Mouse (Mus musculus) heart, embryonic 11.5 days (tissue): ENCODE data around the gene A630095E13Rik. TPM values are rescaled to one million over a fixed set of nuclear protein-coding genes. Genes with fewer than 3 reads are reported as not detected.
"Not testable (repeated sequence)": the region's sequence is repeated elsewhere in the genome, so short reads cannot be mapped to it uniquely, and the experiment has no call there.

Experiments
- ATAC-seq: fragments of 200-750 bp; cut with Nextera tagmentation; replicated peaks from 2 replicates; pipeline ENCODE4 v1.8.0; 2017; ENCODE audit warnings: moderate library complexity; ENCODE audit not compliant: insufficient number of reproducible peaks, low FRiP score, low TSS enrichment
- H3K27ac ChIP-seq: fragments of 300-500 bp; sonication (generic); 2 replicates; pipeline ENCODE4 v1.5.1; 2014; ENCODE audit warnings: mild to moderate bottlenecking, low read depth, low read length
- H3K27me3 ChIP-seq: fragments of 300-500 bp; sonication (generic); 2 replicates; pipeline ENCODE4 v1.6.1; 2014; ENCODE audit warnings: mild to moderate bottlenecking, low read length, mixed read lengths; ENCODE audit not compliant: control insufficient read depth, insufficient read depth
- H3K36me3 ChIP-seq: fragments of 300-500 bp; sonication (generic); 2 replicates; pipeline ENCODE4 v1.6.1; 2014; ENCODE audit warnings: mild to moderate bottlenecking, low read length, moderate library complexity, mixed read lengths; ENCODE audit not compliant: control insufficient read depth, insufficient read depth
- H3K4me1 ChIP-seq: fragments of 300-500 bp; sonication (generic); 2 replicates; pipeline ENCODE4 v1.6.1; 2014; ENCODE audit warnings: low read length; ENCODE audit not compliant: control insufficient read depth, insufficient read depth
- H3K4me2 ChIP-seq: fragments of 300-500 bp; sonication (generic); 2 replicates; pipeline ENCODE4 v1.6.1; 2014; ENCODE audit warnings: mild to moderate bottlenecking, moderate library complexity
- H3K4me3 ChIP-seq: fragments of 300-500 bp; sonication (generic); 2 replicates; pipeline ENCODE4 v1.5.1; 2014; ENCODE audit warnings: low read depth, low read length
- H3K9ac ChIP-seq: fragments of 300-500 bp; sonication (generic); 2 replicates; pipeline ENCODE4 v1.6.1; 2014; ENCODE audit warnings: mild to moderate bottlenecking, low read depth, low read length, moderate library complexity
- H3K9me3 ChIP-seq: fragments of 300-500 bp; sonication (generic); replicated peaks from 2 replicates; pipeline ENCODE4 v1.6.1; 2016; ENCODE audit warnings: low read length; ENCODE audit not compliant: control insufficient read depth
- WGBS: fragments of 180-500 bp; shearing (Covaris S2); extraction: QIAGEN DNeasy Blood & Tissue Kit; methylation state at CpG from one replicate; pipeline ENCODE4 v1.1.7; 2014; ENCODE audit not compliant: insufficient replicate concordance; 5-methylcytosine and 5-hydroxymethylcytosine counted together
- polyA plus RNA-seq: library from polyadenylated mRNA; unstranded; fragments of >200 nt; fragmentation: Nextera tagmentation; extraction: Ambion mirVana; gene quantifications from 2 replicates; pipeline ENCODE4 v1.2.1, GENCODE M21; 2014

A630095E13Rik gene
- not detected in 2 replicates for polyA plus RNA-seq

GRCm38 (mm10) chr9:36643276-36643675 is at the start of gene A630095E13Rik:
TSS of gene A630095E13Rik (minus strand) at chr9:36643376.
- H3K4me1 ChIP-seq, H3K4me2 ChIP-seq, H3K9ac ChIP-seq, H3K36me3 ChIP-seq, H3K27ac ChIP-seq, H3K9me3 ChIP-seq, H3K27me3 ChIP-seq, ATAC-seq, H3K4me3 ChIP-seq: not testable (repeated sequence)
- WGBS = 48% methylated on average over 3 of the region's 3 CpGs

DNA sequence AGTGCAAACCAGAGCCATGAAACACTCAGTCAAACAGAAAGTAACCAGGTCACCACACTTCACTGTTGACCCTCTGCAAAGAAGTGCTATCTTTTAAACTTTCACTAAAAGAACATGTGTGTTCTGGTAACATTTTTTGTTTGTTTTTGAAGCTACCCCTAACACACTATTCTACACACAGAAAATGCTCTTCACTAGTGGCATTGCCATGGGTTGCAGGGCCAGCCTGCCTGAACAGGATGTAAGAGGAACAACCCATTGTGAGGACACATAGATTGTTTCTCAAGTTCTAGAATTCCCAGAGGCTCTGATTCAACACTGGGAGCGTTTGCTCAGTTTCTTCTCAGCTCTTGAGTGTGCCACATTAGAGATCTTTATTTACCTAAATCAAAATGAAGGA is 49.7 kb upstream of the A630095E13Rik start, which contains the start of gene Acrv1:
Gene Acrv1, plus strand, starts transcription at position 301 of the 400 bp plus-strand sequence.
- Histone ChIP-seq H3K9ac (no peak within 1 kb of the TSS), H3K27me3 (no peaks in the 10 kb centered on the region), H3K4me2 (no peak within 1 kb of the TSS), H3K36me3 (no peaks in the 10 kb centered on the region), H3K27ac (no peak within 1 kb of the TSS), H3K9me3 (no peaks in the 10 kb centered on the region), H3K4me1 (no peaks in the 10 kb centered on the region), H3K4me3 (no peak within 1 kb of the TSS)
- WGBS = 53% methylated on average over 1 of the region's 1 CpGs
- ATAC-seq = no peak

DNA sequence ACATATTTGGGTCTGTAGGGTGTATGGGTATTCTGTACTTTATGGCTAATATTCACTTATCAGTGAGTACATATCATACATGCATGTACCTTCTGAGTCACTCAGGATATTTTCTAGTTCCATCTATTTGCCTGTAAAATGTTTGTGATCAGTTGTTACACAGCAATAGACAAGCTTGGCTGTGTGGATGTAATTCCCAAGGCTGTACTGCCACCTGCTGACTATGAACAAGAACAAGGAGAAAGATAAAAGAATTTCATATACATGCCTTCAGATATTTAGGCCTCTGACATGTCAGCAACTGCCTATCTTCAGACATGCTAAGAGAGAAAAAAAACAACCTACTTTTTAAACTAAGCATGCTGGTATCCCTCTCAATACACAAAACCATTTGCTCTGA is 44.2 kb upstream of the A630095E13Rik start:
- no peak overlapping the region for H3K4me2 ChIP-seq
- no peak overlapping the region for H3K27ac ChIP-seq
- H3K36me3 ChIP-seq = no peaks in the 10 kb centered on the region
- no peak for ATAC-seq
- H3K9ac ChIP-seq = no peak overlapping the region
- no peaks in the 10 kb centered on the region for H3K4me1 ChIP-seq
- no peaks in the 10 kb centered on the region for H3K9me3 ChIP-seq
- H3K27me3 ChIP-seq = no peaks in the 10 kb centered on the region
- H3K4me3 ChIP-seq = no peak overlapping the region

GRCm38 (mm10) chr9:36681424-36681823 is 38.2 kb upstream of the A630095E13Rik start:
- Histone ChIP-seq H3K27me3 (no peaks in the 10 kb centered on the region), H3K9me3 (no peaks in the 10 kb centered on the region), H3K4me1 (no peaks in the 10 kb centered on the region), H3K9ac (no peak overlapping the region), H3K27ac (no peak overlapping the region), H3K4me3 (no peak overlapping the region), H3K36me3 (no peaks in the 10 kb centered on the region), H3K4me2 (no peak overlapping the region)
- ATAC-seq = no peak
- WGBS = 75% methylated on average over 2 of the region's 2 CpGs

Other genes with a start within 250 kb of the A630095E13Rik start
- not detected in 2 replicates for gene Gm7257, start 211.5 kb downstream of the A630095E13Rik start, polyA plus RNA-seq
- gene Gm9513, start 167.7 kb downstream of the A630095E13Rik start, polyA plus RNA-seq = not detected in 2 replicates
- not detected in 2 replicates for gene Gm5615, start 101.4 kb downstream of the A630095E13Rik start, polyA plus RNA-seq
- gene Gm17689, start 60.7 kb downstream of the A630095E13Rik start, polyA plus RNA-seq = not detected in 2 replicates
- gene Acrv1, start 49.8 kb upstream of the A630095E13Rik start, polyA plus RNA-seq = not detected in 2 replicates
- gene Chek1, start 83.7 kb upstream of the A630095E13Rik start, polyA plus RNA-seq = 26.2 and 30.6 TPM in 2 replicates
- 147 and 152 TPM in 2 replicates for gene Stt3a, start 124.3 kb upstream of the A630095E13Rik start, polyA plus RNA-seq
- gene Ei24, start 154.0 kb upstream of the A630095E13Rik start, polyA plus RNA-seq = 38.2 and 38.7 TPM in 2 replicates
- gene Fez1, start 178.5 kb upstream of the A630095E13Rik start, polyA plus RNA-seq = 3.6 and 3.9 TPM in 2 replicates